Mouse (Mus musculus) urinary bladder, postnatal 4 days (tissue): ENCODE data around the gene Hpcal1.
A peak's percentile ranks its signal among the peaks of the same experiment; 100 is the strongest.
"Not testable (repeated sequence)": the region's sequence is repeated elsewhere in the genome, so short reads cannot be mapped to it uniquely, and the experiment has no call there.

ENCODE experiments used
- DNase-seq, 2 experiments: peaks; one replicate each; pipeline ENCODE4 v3.0.0; 2021 to 2022; ENCODE audit warnings: low spot score in 2 of 2

Hpcal1 gene

GRCm38 (mm10) chr12:17741637-17742364, 51.1 kb downstream of the Hpcal1 start:
- no peak for DNase-seq

- DNase-seq = no peak
These were observed 52.1 kb downstream of the Hpcal1 start for GRCm38 (mm10) chr12:17742571-17743321.

GRCm38 (mm10) chr12:17745431-17745830, 54.8 kb downstream of the Hpcal1 start:
- DNase-seq = no peak

GRCm38 (mm10) chr12:17746725-17747124, 56.1 kb downstream of the Hpcal1 start:
- peak; percentile 54 to 64 for DNase-seq

- no peak for DNase-seq
These were observed 56.8 kb downstream of the Hpcal1 start for GRCm38 (mm10) chr12:17747191-17748154.

GRCm38 (mm10) chr12:17748155-17748529, 57.5 kb downstream of the Hpcal1 start:
- DNase-seq = no peak

- no peak for DNase-seq
These were observed 59.1 kb downstream of the Hpcal1 start for GRCm38 (mm10) chr12:17749784-17750183.

GRCm38 (mm10) chr12:17750500-17750899, 59.8 kb downstream of the Hpcal1 start:
- no peak for DNase-seq

- DNase-seq = no peak
These were observed 62.2 kb downstream of the Hpcal1 start for GRCm38 (mm10) chr12:17752828-17753227.

GRCm38 (mm10) chr12:17754771-17755170, 64.1 kb downstream of the Hpcal1 start:
- DNase-seq = no peak

GRCm38 (mm10) chr12:17756891-17757290, 66.2 kb downstream of the Hpcal1 start:
- DNase-seq = no peak

GRCm38 (mm10) chr12:17762286-17762933, 71.8 kb downstream of the Hpcal1 start:
- no peak for DNase-seq

- DNase-seq = no peak
These were observed 72.4 kb downstream of the Hpcal1 start for GRCm38 (mm10) chr12:17763054-17763453.

- no peak for DNase-seq
These were observed 73.3 kb downstream of the Hpcal1 start for GRCm38 (mm10) chr12:17764005-17764404.

GRCm38 (mm10) chr12:17767567-17767966, 76.9 kb downstream of the Hpcal1 start:
- not testable (repeated sequence) for DNase-seq

- no peak for DNase-seq
These were observed 79.0 kb downstream of the Hpcal1 start for GRCm38 (mm10) chr12:17769476-17770172.

GRCm38 (mm10) chr12:17770538-17770937, 79.9 kb downstream of the Hpcal1 start:
- DNase-seq = no peak

GRCm38 (mm10) chr12:17773721-17774120, 83.1 kb downstream of the Hpcal1 start:
- DNase-seq = peak in 1 of 2 experiments; percentile 25

GRCm38 (mm10) chr12:17774842-17775241, 84.2 kb downstream of the Hpcal1 start:
- DNase-seq = not testable (repeated sequence)

- no peak for DNase-seq
These were observed 87.7 kb downstream of the Hpcal1 start for GRCm38 (mm10) chr12:17778320-17778719.

GRCm38 (mm10) chr12:17779093-17779492, 88.4 kb downstream of the Hpcal1 start:
- no peak for DNase-seq
